Mouse (Mus musculus) ES-Bruce4 (cell line): ENCODE data around the gene Pigk. TPM values are rescaled to one million over a fixed set of nuclear protein-coding genes. Genes with fewer than 3 reads are reported as not detected.

ENCODE experiments used
- H3K27ac ChIP-seq: 2 replicates; pipeline ENCODE4 v1.5.1; 2012; ENCODE audit warnings: low read length, inconsistent platforms; ENCODE audit not compliant: insufficient read depth
- H3K27me3 ChIP-seq: 2 replicates; pipeline ENCODE4 v1.6.1; 2012; ENCODE audit warnings: mild to moderate bottlenecking, low read length, inconsistent platforms; ENCODE audit not compliant: control insufficient read depth, poor library complexity, insufficient read depth, severe bottlenecking
- H3K36me3 ChIP-seq: 2 replicates; pipeline ENCODE4 v1.6.1; 2012; ENCODE audit warnings: inconsistent platforms, mild to moderate bottlenecking, low read length, moderate library complexity; ENCODE audit not compliant: control insufficient read depth, poor library complexity, insufficient read depth, severe bottlenecking
- H3K4me1 ChIP-seq: one replicate; pipeline ENCODE4 v1.8.1; 2011; ENCODE audit warnings: low read length; ENCODE audit not compliant: control insufficient read depth, insufficient read depth
- H3K4me3 ChIP-seq: 2 replicates; pipeline ENCODE4 v1.5.1; 2011; ENCODE audit warnings: low read depth, mild to moderate bottlenecking, low read length
- H3K9ac ChIP-seq: 2 replicates; pipeline ENCODE4 v1.6.1; 2012; ENCODE audit warnings: low read depth, mild to moderate bottlenecking, inconsistent platforms; ENCODE audit not compliant: poor library complexity, severe bottlenecking
- H3K9me3 ChIP-seq: replicated peaks from 2 replicates; pipeline ENCODE4 v1.6.1; 2012; ENCODE audit warnings: mild to moderate bottlenecking, low read length, inconsistent platforms; ENCODE audit not compliant: control insufficient read depth, poor library complexity, insufficient read depth, severe bottlenecking
- CTCF ChIP-seq: IDR thresholded peaks from one replicate; pipeline ENCODE4 v1.8.1; 2011; ENCODE audit warnings: low read depth, low read length
- EP300 ChIP-seq: IDR thresholded peaks from 2 replicates; pipeline ENCODE4 v1.6.1; 2011; ENCODE audit warnings: low read depth, low read length; ENCODE audit not compliant: insufficient read depth
- POLR2A ChIP-seq: IDR thresholded peaks from one replicate; pipeline ENCODE4 v1.8.1; 2011; ENCODE audit warnings: low read length; ENCODE audit not compliant: insufficient read depth
- polyA plus RNA-seq: library from polyadenylated mRNA; stranded (reverse); fragments of >200 nt; gene quantifications from 2 replicates; pipeline ENCODE4 v1.2.4, GENCODE M21; 2011; ENCODE audit warnings: low read depth; ENCODE audit not compliant: missing spikeins, insufficient read depth, insufficient read length

Pigk gene
- polyA plus RNA-seq, 1 experiment = 23.8 TPM

GRCm38 (mm10) chr3:152914376-152914775 lies 200.5 kb downstream of the Pigk start:
- TF ChIP-seq EP300 = no peak
- TF ChIP-seq CTCF = no peak
- no peak for TF ChIP-seq POLR2A

GRCm38 (mm10) chr3:152917579-152917978 lies 203.7 kb downstream of the Pigk start:
- no peak for TF ChIP-seq EP300
- TF ChIP-seq CTCF = no peak
- no peak for TF ChIP-seq POLR2A
- Histone ChIP-seq H3K9ac (no peak overlapping the region), H3K4me3 (no peak overlapping the region), H3K36me3 (no peaks in the 10 kb centered on the region), H3K4me1 (no peaks in the 10 kb centered on the region), H3K9me3 (no peaks in the 10 kb centered on the region), H3K27me3 (no peaks in the 10 kb centered on the region), H3K27ac (no peak overlapping the region)

More at GRCm38 (mm10) chr3:152914376-152914775, 200.5 kb downstream of the Pigk start:
- no peaks in the 10 kb centered on the region for H3K9me3 ChIP-seq
- H3K27me3 ChIP-seq = no peaks in the 10 kb centered on the region
- no peak overlapping the region for H3K27ac ChIP-seq
- no peak overlapping the region for H3K9ac ChIP-seq
- H3K36me3 ChIP-seq = no peaks in the 10 kb centered on the region
- H3K4me1 ChIP-seq = no peaks in the 10 kb centered on the region
- H3K4me3 ChIP-seq = no peak overlapping the region

- Histone ChIP-seq H3K27ac (no peak overlapping the region), H3K4me3 (no peak overlapping the region), H3K4me1 (no peaks in the 10 kb centered on the region), H3K36me3 (no peaks in the 10 kb centered on the region), H3K27me3 (no peaks in the 10 kb centered on the region), H3K9ac (no peak overlapping the region), H3K9me3 (no peaks in the 10 kb centered on the region)
- TF ChIP-seq POLR2A = no peak
- TF ChIP-seq EP300 = no peak
- TF ChIP-seq CTCF = no peak
Observed at GRCm38 (mm10) chr3:152919101-152919500, 205.2 kb downstream of the Pigk start.

GRCm38 (mm10) chr3:152920365-152920764 lies 206.5 kb downstream of the Pigk start:
- Histone ChIP-seq H3K9me3 (no peaks in the 10 kb centered on the region), H3K27ac (no peak overlapping the region), H3K36me3 (no peaks in the 10 kb centered on the region), H3K27me3 (no peaks in the 10 kb centered on the region), H3K4me3 (no peak overlapping the region), H3K9ac (no peak overlapping the region), H3K4me1 (no peaks in the 10 kb centered on the region)
- no peak for TF ChIP-seq POLR2A
- TF ChIP-seq EP300 = no peak
- TF ChIP-seq CTCF = no peak

GRCm38 (mm10) chr3:152923530-152923929 lies 209.6 kb downstream of the Pigk start:
- Histone ChIP-seq H3K4me3 (no peak overlapping the region), H3K27ac (no peak overlapping the region), H3K9me3 (no peaks in the 10 kb centered on the region), H3K36me3 (no peaks in the 10 kb centered on the region), H3K9ac (no peak overlapping the region), H3K4me1 (peaks cover 3% of the 10 kb centered on the region), H3K27me3 (no peaks in the 10 kb centered on the region)
- TF ChIP-seq CTCF = no peak
- no peak for TF ChIP-seq EP300
- no peak for TF ChIP-seq POLR2A

GRCm38 (mm10) chr3:152925364-152925763 lies 211.5 kb downstream of the Pigk start:
- H3K4me3 ChIP-seq = no peak overlapping the region
- no peak for TF ChIP-seq POLR2A
- no peak for TF ChIP-seq CTCF
- no peak for TF ChIP-seq EP300
- no peaks in the 10 kb centered on the region for H3K27me3 ChIP-seq
- no peaks in the 10 kb centered on the region for H3K36me3 ChIP-seq
- peaks cover 3% of the 10 kb centered on the region for H3K4me1 ChIP-seq
- H3K9me3 ChIP-seq = no peaks in the 10 kb centered on the region
- H3K27ac ChIP-seq = no peak overlapping the region
- no peak overlapping the region for H3K9ac ChIP-seq

- Histone ChIP-seq H3K9me3 (no peaks in the 10 kb centered on the region), H3K9ac (no peak overlapping the region), H3K4me3 (no peak overlapping the region), H3K27me3 (no peaks in the 10 kb centered on the region), H3K27ac (no peak overlapping the region), H3K36me3 (no peaks in the 10 kb centered on the region), H3K4me1 (peaks cover 3% of the 10 kb centered on the region)
- TF ChIP-seq POLR2A (no peak), EP300 (no peak), CTCF (no peak)
Observed at GRCm38 (mm10) chr3:152926166-152926565, 212.3 kb downstream of the Pigk start.
